Mouse (Mus musculus): ENCODE data around the gene Kcnj1. TPM values are rescaled to one million over a fixed set of nuclear protein-coding genes. Genes with fewer than 3 reads are reported as not detected.
A peak's percentile ranks its signal among the peaks of the same experiment; 100 is the strongest.

The Kcnj1 gene
- polyA plus RNA-seq, 1 experiment from 2014 or later = not detected

- ATAC-seq = no peak
- no peaks in the 10 kb centered on the region for H3K9me3 ChIP-seq (ENCODE audit: control insufficient read depth)
- no peak overlapping the region for H3K4me3 ChIP-seq (ENCODE audit: low read depth, low read length)
- H3K27me3 ChIP-seq (replicated peaks; ENCODE audit: control insufficient read depth, insufficient read depth, low read length) = peaks cover 8% of the 10 kb centered on the region; the same call in 1 of the 2 replicates
- H3K27ac ChIP-seq (ENCODE audit: low read depth, low read length) = no peak overlapping the region
- H3K4me2 ChIP-seq (replicated peaks; ENCODE audit: low read depth) = no peak overlapping the region
- no peaks in the 10 kb centered on the region for H3K4me1 ChIP-seq (replicated peaks; ENCODE audit: control insufficient read depth, insufficient read depth, low read length)
- WGBS = 42% methylated on average over 11 of the region's 11 CpGs
- H3K9ac ChIP-seq (ENCODE audit: low read depth, low read length) = no peak overlapping the region
- TF ChIP-seq CTCF (IDR thresholded peaks at IDR 0.05; ENCODE audit: low read depth) = peak; percentile 85
- H3K36me3 ChIP-seq (ENCODE audit: control insufficient read depth, insufficient read depth) = no peaks in the 10 kb centered on the region
Observed at GRCm38 (mm10) chr9:32405191-32405925, 33.1 kb downstream of the Kcnj1 start.

- Histone ChIP-seq H3K27ac (ENCODE audit: low read depth, low read length) (no peak overlapping the region), H3K9ac (ENCODE audit: low read depth, low read length) (no peak overlapping the region), H3K4me2 (replicated peaks; ENCODE audit: low read depth) (peak overlapping the region; percentile 83), H3K4me1 (replicated peaks; ENCODE audit: control insufficient read depth, insufficient read depth, low read length) (no peaks in the 10 kb centered on the region), H3K36me3 (ENCODE audit: control insufficient read depth, insufficient read depth) (no peaks in the 10 kb centered on the region), H3K27me3 (replicated peaks; ENCODE audit: control insufficient read depth, insufficient read depth, low read length) (peaks cover 8% of the 10 kb centered on the region; the same call in 1 of the 2 replicates), H3K9me3 (ENCODE audit: control insufficient read depth) (no peaks in the 10 kb centered on the region), H3K4me3 (ENCODE audit: low read depth, low read length) (peak overlapping the region; percentile 39)
- no peak for TF ChIP-seq CTCF (IDR thresholded peaks at IDR 0.05; ENCODE audit: low read depth)
- 35% methylated on average over 8 of the region's 8 CpGs for WGBS
- ATAC-seq = no peak
Observed at GRCm38 (mm10) chr9:32408730-32409059, 36.4 kb downstream of the Kcnj1 start.

GRCm38 (mm10) chr9:32409060-32409961 is 37.0 kb downstream of the Kcnj1 start:
- Histone ChIP-seq H3K9ac (ENCODE audit: low read depth, low read length) (0 out of 2 replicates have a peak overlapping the region, but pooled peaks have one; percentile 2), H3K4me3 (ENCODE audit: low read depth, low read length) (peak overlapping the region; percentile 39), H3K9me3 (ENCODE audit: control insufficient read depth) (no peaks in the 10 kb centered on the region), H3K27me3 (replicated peaks; ENCODE audit: control insufficient read depth, insufficient read depth, low read length) (peaks cover 8% of the 10 kb centered on the region; the same call in 1 of the 2 replicates), H3K27ac (ENCODE audit: low read depth, low read length) (no peak overlapping the region), H3K4me2 (replicated peaks; ENCODE audit: low read depth) (peak overlapping the region; percentile 83), H3K4me1 (replicated peaks; ENCODE audit: control insufficient read depth, insufficient read depth, low read length) (no peaks in the 10 kb centered on the region), H3K36me3 (ENCODE audit: control insufficient read depth, insufficient read depth) (no peaks in the 10 kb centered on the region)
- WGBS = 4% methylated on average over 47 of the region's 47 CpGs
- ATAC-seq = no peak
- TF ChIP-seq CTCF (IDR thresholded peaks at IDR 0.05; ENCODE audit: low read depth) = no peak

- no peak overlapping the region for H3K27ac ChIP-seq (ENCODE audit: low read depth, low read length)
- H3K4me3 ChIP-seq (ENCODE audit: low read depth, low read length) = no peak overlapping the region
- H3K4me2 ChIP-seq (replicated peaks; ENCODE audit: low read depth) = no peak overlapping the region
- H3K9ac ChIP-seq (ENCODE audit: low read depth, low read length) = no peak overlapping the region
- H3K36me3 ChIP-seq (ENCODE audit: control insufficient read depth, insufficient read depth) = no peaks in the 10 kb centered on the region
- no peaks in the 10 kb centered on the region for H3K4me1 ChIP-seq (replicated peaks; ENCODE audit: control insufficient read depth, insufficient read depth, low read length)
- no peaks in the 10 kb centered on the region for H3K9me3 ChIP-seq (ENCODE audit: control insufficient read depth)
- WGBS = 93% methylated on average over 5 of the region's 5 CpGs
- TF ChIP-seq CTCF (IDR thresholded peaks at IDR 0.05; ENCODE audit: low read depth) = no peak
- no peak for ATAC-seq
- peaks cover 8% of the 10 kb centered on the region; the same call in 1 of the 2 replicates for H3K27me3 ChIP-seq (replicated peaks; ENCODE audit: control insufficient read depth, insufficient read depth, low read length)
Observed at GRCm38 (mm10) chr9:32410671-32411070, 38.4 kb downstream of the Kcnj1 start.

GRCm38 (mm10) chr9:32411507-32411906 is 39.2 kb downstream of the Kcnj1 start:
- no peak overlapping the region for H3K4me3 ChIP-seq (ENCODE audit: low read depth, low read length)
- H3K36me3 ChIP-seq (ENCODE audit: control insufficient read depth, insufficient read depth) = no peaks in the 10 kb centered on the region
- no peak for ATAC-seq
- no peak overlapping the region for H3K4me2 ChIP-seq (replicated peaks; ENCODE audit: low read depth)
- WGBS = 80% methylated on average over 5 of the region's 5 CpGs
- H3K27me3 ChIP-seq (replicated peaks; ENCODE audit: control insufficient read depth, insufficient read depth, low read length) = peaks cover 8% of the 10 kb centered on the region; the same call in 1 of the 2 replicates
- no peaks in the 10 kb centered on the region for H3K4me1 ChIP-seq (replicated peaks; ENCODE audit: control insufficient read depth, insufficient read depth, low read length)
- no peak overlapping the region for H3K9ac ChIP-seq (ENCODE audit: low read depth, low read length)
- no peak overlapping the region for H3K27ac ChIP-seq (ENCODE audit: low read depth, low read length)
- no peaks in the 10 kb centered on the region for H3K9me3 ChIP-seq (ENCODE audit: control insufficient read depth)
- no peak for TF ChIP-seq CTCF (IDR thresholded peaks at IDR 0.05; ENCODE audit: low read depth)

Measured in intestine, postnatal 0 days (tissue).